Mouse (Mus musculus): Measurements from ENCODE around the gene Nisch. TPM values are rescaled to one million over a fixed set of nuclear protein-coding genes. Genes with fewer than 3 reads are reported as not detected.

The Nisch gene
- polyA plus RNA-seq, 1 experiment from 2014 or later: 309 TPM

- no peak for ATAC-seq (ENCODE audit: low FRiP score)
- DNase-seq (ENCODE audit: low spot score): no peak
- 73% methylated on average over 6 of the region's 6 CpGs for WGBS
Measured at GRCm38 (mm10) chr14:31228234-31228633, 11.5 kb upstream of the Nisch start.

GRCm38 (mm10) chr14:31226978-31227377 lies 10.2 kb upstream of the Nisch start:
- ATAC-seq (ENCODE audit: low FRiP score) (peak; percentile 57; the same call in 1 of the 2 replicates), DNase-seq (ENCODE audit: low spot score) (no peak)
- H3K4me1 ChIP-seq (replicated peaks; ENCODE audit: control insufficient read depth, insufficient read depth, low read length): no peaks in the 10 kb centered on the region
- no peaks in the 10 kb centered on the region for H3K27me3 ChIP-seq (ENCODE audit: control insufficient read depth, insufficient read depth, low read length)
- no peak overlapping the region for H3K9ac ChIP-seq
- no peak overlapping the region for H3K27ac ChIP-seq
- no peak overlapping the region for H3K4me2 ChIP-seq (replicated peaks)
- H3K4me3 ChIP-seq (replicated peaks; ENCODE audit: low read length): no peak overlapping the region
- H3K36me3 ChIP-seq (replicated peaks; ENCODE audit: control insufficient read depth, insufficient read depth): no peaks in the 10 kb centered on the region
- WGBS: 64% methylated on average over 4 of the region's 4 CpGs
- no peaks in the 10 kb centered on the region for H3K9me3 ChIP-seq (ENCODE audit: control insufficient read depth, low read length)

More at GRCm38 (mm10) chr14:31228234-31228633, 11.5 kb upstream of the Nisch start:
- Histone ChIP-seq H3K4me3 (replicated peaks; ENCODE audit: low read length) (no peak overlapping the region), H3K4me2 (replicated peaks) (no peak overlapping the region), H3K4me1 (replicated peaks; ENCODE audit: control insufficient read depth, insufficient read depth, low read length) (no peaks in the 10 kb centered on the region), H3K36me3 (replicated peaks; ENCODE audit: control insufficient read depth, insufficient read depth) (no peaks in the 10 kb centered on the region), H3K9ac (no peak overlapping the region), H3K9me3 (ENCODE audit: control insufficient read depth, low read length) (no peaks in the 10 kb centered on the region), H3K27me3 (ENCODE audit: control insufficient read depth, insufficient read depth, low read length) (no peaks in the 10 kb centered on the region), H3K27ac (no peak overlapping the region)

DNA sequence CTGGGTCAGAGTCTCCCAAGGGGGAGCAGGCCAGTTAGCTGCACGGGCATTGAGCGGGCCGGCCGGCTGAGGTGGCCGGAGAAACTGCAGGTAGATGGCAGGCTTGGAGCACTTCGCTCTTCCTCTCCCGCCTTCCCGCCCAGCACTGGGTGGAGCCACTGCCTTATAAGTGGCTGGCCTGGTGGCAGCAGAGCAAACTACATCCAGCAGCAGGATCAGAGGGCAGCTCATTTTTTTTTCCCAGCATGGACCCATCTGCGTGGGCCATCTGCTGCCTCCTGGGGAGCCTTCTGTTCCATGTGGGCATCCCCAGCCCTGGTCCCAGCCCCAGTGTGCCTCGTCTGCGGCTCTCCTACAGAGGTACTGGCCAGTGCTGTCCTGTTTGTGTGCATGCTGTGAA lies 920 bp upstream of the Nisch start, which contains the start of gene Sema3g:
Gene Sema3g (plus strand): TSS at position 195 of the 400 bp plus-strand sequence.
- 0 out of 2 replicates have a peak within 1 kb of the TSS, but pooled peaks have one; percentile 5 for H3K4me2 ChIP-seq (replicated peaks)
- no peaks in the 10 kb centered on the region for H3K36me3 ChIP-seq (replicated peaks; ENCODE audit: control insufficient read depth, insufficient read depth)
- peak; percentile 38 for DNase-seq (ENCODE audit: low spot score)
- ATAC-seq (ENCODE audit: low FRiP score): 0 out of 2 replicates have a peak, but pooled peaks have one; percentile 29
- no peaks in the 10 kb centered on the region for H3K9me3 ChIP-seq (ENCODE audit: control insufficient read depth, low read length)
- H3K4me1 ChIP-seq (replicated peaks; ENCODE audit: control insufficient read depth, insufficient read depth, low read length): peaks cover 14% of the 10 kb centered on the region
- no peaks in the 10 kb centered on the region for H3K27me3 ChIP-seq (ENCODE audit: control insufficient read depth, insufficient read depth, low read length)
- peak within 1 kb of the TSS; percentile 37; the same call in 1 of the 2 replicates for H3K9ac ChIP-seq
- 0 out of 2 replicates have a peak within 1 kb of the TSS, but pooled peaks have one; percentile 11 for H3K27ac ChIP-seq
- 5% methylated on average over 11 of the region's 11 CpGs for WGBS
- no peak within 1 kb of the TSS for H3K4me3 ChIP-seq (replicated peaks; ENCODE audit: low read length)

DNA sequence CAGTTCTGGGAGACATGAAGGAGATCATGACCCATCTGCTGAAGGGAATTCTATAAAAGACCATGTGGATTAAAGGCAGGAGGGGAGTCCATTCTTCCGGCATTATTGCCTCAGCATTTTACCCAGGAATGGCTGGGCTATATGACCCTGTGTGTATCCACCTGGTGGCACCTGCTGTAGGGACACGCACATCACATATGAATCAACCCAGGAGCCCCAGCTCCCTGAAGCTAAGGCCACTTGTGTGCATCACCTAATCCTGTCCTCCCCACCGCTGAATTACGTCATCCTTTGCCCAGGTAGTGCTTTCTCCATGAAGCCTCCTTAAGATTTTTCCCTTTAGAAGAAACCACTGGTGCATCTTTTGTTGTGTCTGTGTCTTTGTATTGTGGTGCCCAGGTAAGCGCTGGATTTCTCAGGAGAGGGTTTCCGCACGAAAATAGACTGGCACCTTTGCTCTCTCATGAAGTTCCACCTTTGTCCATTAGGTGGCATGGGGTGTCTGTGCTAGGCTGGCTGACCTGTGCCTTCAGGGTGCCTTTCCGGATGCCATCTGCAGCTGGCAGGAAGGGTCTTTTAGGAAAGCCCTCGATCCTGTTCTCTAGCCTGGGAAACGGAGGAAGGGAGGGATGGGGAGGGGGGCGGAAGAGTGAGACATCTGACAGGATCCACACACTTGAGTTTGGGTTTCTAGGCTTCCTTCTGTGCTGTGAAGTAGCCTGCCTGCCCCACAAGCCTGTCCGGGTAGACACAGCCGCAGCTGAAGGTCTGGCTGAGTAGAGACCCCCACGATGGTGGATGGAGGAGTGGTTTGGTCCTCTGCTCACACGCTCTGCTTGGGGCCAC lies 1.4 kb downstream of the Nisch start:
- WGBS: 32% methylated on average over 15 of the region's 15 CpGs
- no peak overlapping the region for H3K4me3 ChIP-seq (replicated peaks; ENCODE audit: low read length)
- peak; percentile 73 for ATAC-seq (ENCODE audit: low FRiP score)
- H3K9me3 ChIP-seq (ENCODE audit: control insufficient read depth, low read length): no peaks in the 10 kb centered on the region
- H3K27me3 ChIP-seq (ENCODE audit: control insufficient read depth, insufficient read depth, low read length): no peaks in the 10 kb centered on the region
- no peak overlapping the region for H3K27ac ChIP-seq
- peaks cover 14% of the 10 kb centered on the region for H3K4me1 ChIP-seq (replicated peaks; ENCODE audit: control insufficient read depth, insufficient read depth, low read length)
- 0 out of 2 replicates have a peak overlapping the region, but pooled peaks have one; percentile 6 for H3K4me2 ChIP-seq (replicated peaks)
- H3K9ac ChIP-seq: peak overlapping the region; percentile 28; the same call in 1 of the 2 replicates
- no peaks in the 10 kb centered on the region for H3K36me3 ChIP-seq (replicated peaks; ENCODE audit: control insufficient read depth, insufficient read depth)
- DNase-seq (ENCODE audit: low spot score): peak; percentile 83

- Histone ChIP-seq H3K9me3 (ENCODE audit: control insufficient read depth, low read length) (no peaks in the 10 kb centered on the region), H3K36me3 (replicated peaks; ENCODE audit: control insufficient read depth, insufficient read depth) (no peaks in the 10 kb centered on the region), H3K4me1 (replicated peaks; ENCODE audit: control insufficient read depth, insufficient read depth, low read length) (peaks cover 14% of the 10 kb centered on the region), H3K4me2 (replicated peaks) (no peak overlapping the region), H3K9ac (no peak overlapping the region), H3K27ac (no peak overlapping the region), H3K27me3 (ENCODE audit: control insufficient read depth, insufficient read depth, low read length) (no peaks in the 10 kb centered on the region), H3K4me3 (replicated peaks; ENCODE audit: low read length) (no peak overlapping the region)
- ATAC-seq (ENCODE audit: low FRiP score) (no peak), DNase-seq (ENCODE audit: low spot score) (no peak)
- 96% methylated on average over 3 of the region's 3 CpGs for WGBS
Measured at GRCm38 (mm10) chr14:31214684-31215083, 2.1 kb downstream of the Nisch start.

- Histone ChIP-seq H3K9ac (no peak overlapping the region), H3K36me3 (replicated peaks; ENCODE audit: control insufficient read depth, insufficient read depth) (no peaks in the 10 kb centered on the region), H3K4me3 (replicated peaks; ENCODE audit: low read length) (no peak overlapping the region), H3K4me2 (replicated peaks) (no peak overlapping the region), H3K4me1 (replicated peaks; ENCODE audit: control insufficient read depth, insufficient read depth, low read length) (peaks cover 14% of the 10 kb centered on the region), H3K9me3 (ENCODE audit: control insufficient read depth, low read length) (no peaks in the 10 kb centered on the region), H3K27me3 (ENCODE audit: control insufficient read depth, insufficient read depth, low read length) (no peaks in the 10 kb centered on the region), H3K27ac (no peak overlapping the region)
- DNase-seq (ENCODE audit: low spot score): no peak
- ATAC-seq (ENCODE audit: low FRiP score): no peak
- WGBS: 77% methylated on average over 8 of the region's 8 CpGs
Measured at GRCm38 (mm10) chr14:31213868-31214267, 2.9 kb downstream of the Nisch start.

GRCm38 (mm10) chr14:31212499-31212898 lies 4.2 kb downstream of the Nisch start:
- H3K9ac ChIP-seq: no peak overlapping the region
- 91% methylated on average over 3 of the region's 3 CpGs for WGBS
- H3K4me3 ChIP-seq (replicated peaks; ENCODE audit: low read length): no peak overlapping the region
- H3K27me3 ChIP-seq (ENCODE audit: control insufficient read depth, insufficient read depth, low read length): no peaks in the 10 kb centered on the region
- DNase-seq (ENCODE audit: low spot score) (no peak), ATAC-seq (ENCODE audit: low FRiP score) (no peak)
- peaks cover 9% of the 10 kb centered on the region for H3K4me1 ChIP-seq (replicated peaks; ENCODE audit: control insufficient read depth, insufficient read depth, low read length)
- no peaks in the 10 kb centered on the region for H3K36me3 ChIP-seq (replicated peaks; ENCODE audit: control insufficient read depth, insufficient read depth)
- no peaks in the 10 kb centered on the region for H3K9me3 ChIP-seq (ENCODE audit: control insufficient read depth, low read length)
- H3K4me2 ChIP-seq (replicated peaks): no peak overlapping the region
- H3K27ac ChIP-seq: no peak overlapping the region

DNA sequence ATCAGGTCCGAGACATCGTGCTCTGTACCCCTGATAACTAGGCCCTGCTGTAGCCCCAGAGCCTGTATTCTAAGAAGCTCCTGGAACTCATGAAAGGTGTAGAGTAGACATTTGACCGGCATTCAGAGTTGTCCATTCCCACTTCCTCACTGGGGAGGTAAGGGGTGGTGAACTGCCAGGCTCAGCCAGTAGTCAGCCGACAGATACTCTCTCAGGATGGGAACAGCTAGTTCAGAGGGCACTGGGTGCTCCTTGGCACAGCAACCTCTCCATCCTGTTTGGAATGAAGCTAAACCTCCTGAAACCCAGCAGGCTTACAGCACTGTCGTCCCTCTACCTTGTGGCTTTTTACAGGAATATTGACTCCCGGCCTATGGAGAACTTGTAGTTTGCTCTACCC lies 4.9 kb downstream of the Nisch start:
- no peak for ATAC-seq (ENCODE audit: low FRiP score)
- no peak overlapping the region for H3K4me2 ChIP-seq (replicated peaks)
- H3K36me3 ChIP-seq (replicated peaks; ENCODE audit: control insufficient read depth, insufficient read depth): no peaks in the 10 kb centered on the region
- H3K4me1 ChIP-seq (replicated peaks; ENCODE audit: control insufficient read depth, insufficient read depth, low read length): peaks cover 6% of the 10 kb centered on the region; the same call in 1 of the 2 replicates
- H3K9me3 ChIP-seq (ENCODE audit: control insufficient read depth, low read length): no peaks in the 10 kb centered on the region
- no peak for DNase-seq (ENCODE audit: low spot score)
- WGBS: 93% methylated on average over 6 of the region's 6 CpGs
- H3K4me3 ChIP-seq (replicated peaks; ENCODE audit: low read length): no peak overlapping the region
- no peak overlapping the region for H3K27ac ChIP-seq
- H3K9ac ChIP-seq: no peak overlapping the region
- H3K27me3 ChIP-seq (ENCODE audit: control insufficient read depth, insufficient read depth, low read length): no peaks in the 10 kb centered on the region

- H3K27ac ChIP-seq: no peak overlapping the region
- WGBS: 82% methylated on average over 4 of the region's 4 CpGs
- no peak overlapping the region for H3K9ac ChIP-seq
- H3K4me3 ChIP-seq (replicated peaks; ENCODE audit: low read length): no peak overlapping the region
- DNase-seq (ENCODE audit: low spot score): no peak
- no peaks in the 10 kb centered on the region for H3K27me3 ChIP-seq (ENCODE audit: control insufficient read depth, insufficient read depth, low read length)
- peaks cover 16% of the 10 kb centered on the region for H3K4me1 ChIP-seq (replicated peaks; ENCODE audit: control insufficient read depth, insufficient read depth, low read length)
- H3K4me2 ChIP-seq (replicated peaks): no peak overlapping the region
- H3K36me3 ChIP-seq (replicated peaks; ENCODE audit: control insufficient read depth, insufficient read depth): peaks cover 3% of the 10 kb centered on the region
- ATAC-seq (ENCODE audit: low FRiP score): no peak
- no peaks in the 10 kb centered on the region for H3K9me3 ChIP-seq (ENCODE audit: control insufficient read depth, low read length)
Measured at GRCm38 (mm10) chr14:31209133-31209557, 7.6 kb downstream of the Nisch start.

Data from hindbrain, embryonic 14.5 days (tissue).